Mouse (Mus musculus): ENCODE results near the gene Ntrk2. TPM values are rescaled to one million over a fixed set of nuclear protein-coding genes. Genes with fewer than 3 reads are reported as not detected.
A peak's percentile ranks its signal among the peaks of the same experiment; 100 is the strongest.

The Ntrk2 gene
- total RNA-seq (2021), result 10 to 100 TPM; 13.5 to 14.5 TPM
- long read RNA-seq, experiment 1, partial matches to known transcripts, result 0 of 4 reads
- long read RNA-seq, experiment 1, other reads (novel, unspliced or antisense), result 4 of 4 reads
- long read RNA-seq, experiment 2, partial matches to known transcripts, result 2 of 10 reads
- long read RNA-seq, experiment 2, other reads (novel, unspliced or antisense), result 7 of 10 reads

DNA sequence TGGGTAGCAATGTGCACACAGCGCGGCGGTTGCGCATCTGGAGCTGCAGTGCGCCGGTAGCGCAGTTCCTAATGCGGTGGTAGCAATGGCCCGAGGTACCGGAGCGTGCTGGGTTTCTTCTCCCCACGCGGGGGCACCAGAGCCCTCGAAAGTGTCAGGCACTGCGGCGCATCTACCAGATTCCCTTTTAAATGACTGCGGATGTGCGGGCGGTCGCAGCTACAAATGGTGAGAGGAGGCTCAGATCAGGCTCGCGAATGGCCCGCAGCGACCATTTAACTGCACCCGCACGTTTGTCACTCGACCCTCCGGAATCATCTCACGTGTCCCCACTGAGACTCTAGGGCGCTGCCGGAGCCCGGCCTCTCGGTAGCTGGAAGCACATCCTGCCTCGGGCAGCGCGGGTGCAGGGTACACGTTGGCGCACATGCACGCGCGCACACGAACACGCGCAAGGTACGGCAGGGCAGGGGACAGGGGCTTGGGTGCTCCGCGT, at the start of gene Ntrk2:
Gene Ntrk2, plus strand, starts transcription at position 173 of the 496 bp plus-strand sequence.
- peak; percentile 49 to 53 for DNase-seq (ENCODE audit: low spot score in 2 of 2)

DNA sequence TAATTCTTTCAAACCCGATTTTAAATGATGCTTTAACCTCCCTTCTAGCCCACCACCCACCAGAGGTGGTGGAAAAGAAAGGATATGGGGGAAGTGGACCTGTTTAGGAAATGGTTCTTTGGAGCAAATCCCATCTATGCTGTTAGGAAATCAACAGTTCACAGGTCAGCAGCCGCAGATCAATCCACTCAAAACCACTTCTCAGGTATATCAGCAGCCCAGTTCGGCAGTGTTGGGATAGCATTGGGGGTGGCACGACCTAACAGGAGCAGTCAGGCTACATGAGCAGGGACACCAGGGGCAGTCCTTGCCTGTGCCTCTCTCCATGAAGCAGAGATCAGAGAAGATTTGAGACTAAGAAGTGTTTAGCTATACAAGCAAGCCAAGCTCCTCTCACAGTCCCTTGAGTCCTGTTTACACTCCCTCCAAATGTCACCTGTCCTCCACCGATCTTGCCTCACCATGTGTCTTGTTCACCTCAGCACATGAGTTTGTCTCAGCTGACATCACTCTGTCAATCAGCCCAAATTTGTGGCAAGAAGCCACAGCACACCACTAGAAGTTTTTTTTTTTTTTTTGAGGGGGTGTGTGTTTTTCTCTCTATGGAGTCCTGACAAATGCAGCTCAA, 45.3 kb upstream of the Ntrk2 start:
- DNase-seq (ENCODE audit: low spot score in 2 of 2), result no peak

- DNase-seq (ENCODE audit: low spot score in 2 of 2), result no peak
Observed at GRCm38 (mm10) chr13:58768258-58768657, 38.1 kb upstream of the Ntrk2 start.

GRCm38 (mm10) chr13:58769438-58769837, 36.9 kb upstream of the Ntrk2 start:
- DNase-seq (ENCODE audit: low spot score in 2 of 2), result no peak

DNA sequence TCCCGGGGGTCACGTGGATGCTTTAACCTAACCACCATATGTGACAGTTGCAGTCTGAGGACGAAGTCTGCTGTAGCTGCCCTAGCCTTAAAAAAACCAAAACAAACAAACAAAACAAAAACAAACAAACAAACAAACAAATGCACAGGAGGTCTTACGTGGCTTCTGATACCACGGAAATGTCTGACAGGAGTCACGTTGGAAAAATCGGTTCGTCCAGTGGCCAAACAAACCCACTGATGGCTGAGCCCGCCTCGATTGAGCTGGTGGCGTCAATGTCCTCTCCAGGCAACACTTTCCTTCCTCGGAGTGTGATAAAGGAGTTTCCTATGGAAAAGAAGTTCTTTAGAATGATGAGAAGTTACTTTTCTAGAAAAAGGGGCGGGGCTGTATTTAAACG, 27.1 kb upstream of the Ntrk2 start:
- DNase-seq (ENCODE audit: low spot score in 2 of 2), result no peak

DNA sequence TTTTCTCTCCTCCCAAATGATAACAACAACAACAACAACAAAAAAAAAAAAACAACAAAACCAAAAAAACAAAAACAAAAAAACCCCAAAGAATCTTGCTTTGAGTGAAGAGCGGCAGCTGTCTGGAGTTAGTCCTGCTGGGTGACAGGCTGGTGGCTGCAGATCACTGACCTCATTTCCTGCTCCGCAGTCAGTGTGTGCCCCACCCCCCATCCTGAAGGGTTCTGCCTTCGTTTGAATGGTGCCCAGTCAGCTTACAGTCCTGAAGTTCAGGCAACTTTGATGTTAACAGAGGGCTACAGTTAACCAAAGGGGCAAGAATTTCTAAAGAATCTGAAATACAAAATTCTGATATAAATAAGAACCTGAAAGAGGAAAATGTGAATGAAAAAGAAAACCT, 19.9 kb upstream of the Ntrk2 start:
- DNase-seq (ENCODE audit: low spot score in 2 of 2), result no peak

DNA sequence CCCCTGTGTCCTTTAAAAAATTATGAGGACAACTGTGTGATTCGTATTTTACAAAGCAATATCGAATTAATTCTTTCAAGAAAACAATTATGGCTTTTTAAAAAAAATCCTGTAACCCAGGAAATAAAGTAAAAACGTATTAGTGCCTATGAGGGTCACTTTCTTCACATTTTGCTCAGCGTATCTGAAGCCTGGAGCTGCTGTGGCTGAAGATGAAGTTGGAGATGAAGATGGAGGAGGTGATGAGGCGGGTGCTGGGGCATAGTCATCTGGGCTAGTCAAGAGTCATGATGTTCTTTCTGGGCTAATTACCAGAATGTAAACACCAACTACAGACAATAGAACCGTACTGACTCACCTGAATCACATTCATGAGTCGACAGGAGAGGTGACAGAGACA, 15.6 kb upstream of the Ntrk2 start:
- DNase-seq (ENCODE audit: low spot score in 2 of 2), result no peak

DNA sequence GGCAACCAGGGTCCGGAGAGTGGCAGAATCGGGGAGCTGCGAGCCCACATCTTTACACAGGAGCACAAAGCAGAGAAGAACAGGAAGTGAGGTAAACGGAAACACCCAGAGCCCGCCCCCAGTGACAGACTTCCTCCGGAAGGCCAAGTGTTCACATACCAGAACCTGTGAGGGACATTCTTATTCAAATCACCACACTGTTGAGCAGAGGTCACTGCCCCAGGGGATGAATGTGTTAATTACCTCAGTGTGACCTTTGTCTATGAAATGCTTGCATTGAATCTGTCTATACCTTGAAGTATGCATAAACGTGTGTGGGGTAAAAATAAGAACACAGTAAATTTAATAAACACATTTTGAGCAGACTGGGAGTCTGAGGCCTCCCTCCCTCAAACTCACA, 9.0 kb upstream of the Ntrk2 start:
- DNase-seq (ENCODE audit: low spot score in 2 of 2), result no peak

DNA sequence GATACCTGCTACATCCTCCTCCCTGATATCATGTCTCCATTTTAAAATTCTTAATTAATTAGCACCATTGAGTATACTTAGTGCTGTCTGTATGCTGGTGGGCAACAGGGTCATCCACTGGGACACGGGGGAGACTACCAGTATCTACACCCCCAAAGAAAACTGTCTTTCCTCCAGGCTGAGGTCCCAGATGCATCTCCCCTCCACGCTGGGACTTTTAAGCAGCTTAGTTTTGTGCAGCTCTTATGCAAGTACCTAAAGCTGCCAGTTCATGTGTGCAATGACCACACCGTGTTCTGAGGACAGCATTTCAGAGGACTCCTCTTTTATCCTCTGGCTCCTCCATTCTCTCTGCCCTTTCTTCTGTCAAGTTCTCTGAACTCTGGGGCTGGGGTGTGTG, 5.1 kb upstream of the Ntrk2 start:
- no peak for DNase-seq (ENCODE audit: low spot score in 2 of 2)

DNA sequence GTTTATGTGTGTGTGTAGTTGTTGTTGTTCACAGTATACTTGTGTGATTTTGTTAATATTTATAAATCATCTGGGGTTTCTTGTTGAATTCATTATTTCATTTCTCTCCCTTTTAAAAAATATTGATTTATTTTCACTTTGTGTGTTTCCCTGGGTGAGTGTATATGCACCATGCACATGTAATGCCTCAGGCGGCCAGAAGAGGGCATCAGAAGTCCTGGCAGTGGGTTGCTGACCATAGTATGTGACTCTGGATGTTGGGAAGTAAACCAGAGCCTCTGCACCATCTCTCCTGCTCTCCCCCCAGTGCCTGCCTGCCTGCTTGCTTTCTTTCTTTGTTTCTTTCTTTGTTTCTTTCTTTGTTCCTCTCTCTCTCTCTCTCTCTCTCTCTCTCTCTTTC, 2.5 kb upstream of the Ntrk2 start:
- DNase-seq (ENCODE audit: low spot score in 2 of 2), result no peak

- DNase-seq (ENCODE audit: low spot score in 2 of 2), result no peak
Observed at GRCm38 (mm10) chr13:58805833-58806232, 536 bp upstream of the Ntrk2 start.

DNA sequence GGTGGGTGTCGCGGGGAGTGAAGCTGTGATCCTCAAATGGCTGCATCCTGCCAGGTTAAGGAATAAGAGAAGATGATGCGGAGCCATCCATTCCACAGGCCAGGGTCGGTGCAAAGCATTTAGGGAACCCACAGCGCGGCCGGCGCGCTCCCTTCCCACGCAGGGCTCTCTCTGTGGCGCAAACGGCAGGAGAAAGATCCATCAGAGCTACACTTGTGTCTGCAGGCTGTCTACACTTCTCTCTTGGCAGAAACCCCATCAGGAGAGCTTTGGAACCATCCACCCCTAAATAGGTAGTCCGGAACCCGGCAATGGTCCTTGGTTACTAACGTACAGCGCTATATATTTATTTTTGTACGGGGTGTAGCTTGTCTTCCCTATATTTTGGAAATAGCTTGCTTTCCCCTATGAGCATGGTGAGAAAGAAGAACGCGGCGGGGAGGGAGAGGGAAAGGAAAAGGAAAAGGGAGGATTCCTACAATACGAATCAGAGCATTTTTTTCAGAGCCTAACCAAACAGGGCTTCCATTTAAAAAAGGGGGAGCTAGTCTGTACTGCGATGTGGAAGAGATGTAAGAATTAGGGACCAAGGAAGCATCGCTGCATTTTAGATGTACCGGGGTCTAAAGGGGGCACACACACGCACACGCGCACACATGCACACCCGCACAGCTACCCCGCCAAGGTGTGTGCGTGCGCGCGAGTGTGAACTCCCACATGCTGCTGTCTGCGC, 693 bp downstream of the Ntrk2 start:
- no peak for DNase-seq (ENCODE audit: low spot score in 2 of 2)

- DNase-seq (ENCODE audit: low spot score in 2 of 2), result peak in 1 of 2 experiments; percentile 9
Observed at GRCm38 (mm10) chr13:58807629-58808363, 1.4 kb downstream of the Ntrk2 start.

DNA sequence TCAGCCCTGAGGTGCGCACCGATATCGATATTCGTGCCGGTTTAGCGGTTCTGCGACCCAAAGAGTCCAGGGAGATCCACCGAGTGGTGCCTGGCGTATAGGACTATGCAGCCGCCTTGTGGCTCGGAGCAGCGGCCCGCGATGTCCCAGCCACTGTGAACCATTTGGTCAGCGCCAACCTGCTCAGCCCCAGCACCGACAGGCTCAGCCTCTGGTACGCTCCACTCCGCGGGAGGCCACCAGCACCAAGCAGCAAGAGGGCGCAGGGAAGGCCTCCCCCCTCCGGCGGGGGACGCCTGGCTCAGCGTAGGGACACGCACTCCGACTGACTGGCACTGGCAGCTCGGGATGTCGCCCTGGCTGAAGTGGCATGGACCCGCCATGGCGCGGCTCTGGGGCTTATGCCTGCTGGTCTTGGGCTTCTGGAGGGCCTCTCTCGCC, 2.0 kb downstream of the Ntrk2 start:
- DNase-seq (ENCODE audit: low spot score in 2 of 2), result no peak

DNA sequence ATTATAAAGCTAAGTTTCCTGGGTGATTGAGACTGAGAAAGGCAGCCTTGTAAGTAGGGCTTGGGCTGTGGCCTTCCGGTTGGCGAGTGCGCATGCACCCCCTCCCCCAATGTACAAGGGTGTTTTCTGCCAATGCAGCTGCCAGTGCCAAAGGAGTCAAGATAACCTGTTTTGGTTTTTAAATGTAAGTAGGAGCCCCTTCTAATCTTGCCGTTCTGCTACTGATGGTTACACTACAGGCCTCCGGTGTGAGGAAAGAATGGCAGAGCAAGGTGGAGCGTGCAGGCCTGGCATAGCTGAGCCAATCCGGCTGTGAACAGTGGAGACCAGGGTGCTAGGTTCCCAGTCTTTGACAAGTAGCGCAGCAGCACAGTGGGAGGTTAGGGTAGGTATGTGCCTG, 3.6 kb downstream of the Ntrk2 start:
- no peak for DNase-seq (ENCODE audit: low spot score in 2 of 2)

GRCm38 (mm10) chr13:58824752-58825151, 18.4 kb downstream of the Ntrk2 start:
- DNase-seq (ENCODE audit: low spot score in 2 of 2), result no peak

- DNase-seq (ENCODE audit: low spot score in 2 of 2), result no peak
Observed at GRCm38 (mm10) chr13:58826356-58827197, 20.2 kb downstream of the Ntrk2 start.

DNA sequence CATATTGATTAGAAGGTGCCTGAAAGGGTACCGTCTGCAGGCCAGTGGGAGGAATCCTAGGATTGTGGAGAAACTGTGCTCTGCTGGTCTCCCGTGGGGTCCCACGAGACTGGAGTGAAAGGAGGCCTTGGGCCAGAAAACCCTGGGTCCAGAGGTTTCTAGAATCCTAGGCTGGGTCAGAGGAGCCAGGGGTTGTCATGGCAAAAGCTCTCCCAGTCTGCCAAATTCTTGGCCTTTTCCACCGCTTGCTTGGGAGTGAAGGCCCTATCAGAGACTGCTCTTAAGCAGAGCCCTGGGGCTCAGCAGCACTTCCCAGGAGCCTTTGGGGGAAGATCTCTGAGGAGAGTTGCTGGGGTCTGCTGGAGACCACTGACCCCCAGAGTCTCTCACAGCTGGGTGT, 25.6 kb downstream of the Ntrk2 start:
- DNase-seq (ENCODE audit: low spot score in 2 of 2), result no peak

DNA sequence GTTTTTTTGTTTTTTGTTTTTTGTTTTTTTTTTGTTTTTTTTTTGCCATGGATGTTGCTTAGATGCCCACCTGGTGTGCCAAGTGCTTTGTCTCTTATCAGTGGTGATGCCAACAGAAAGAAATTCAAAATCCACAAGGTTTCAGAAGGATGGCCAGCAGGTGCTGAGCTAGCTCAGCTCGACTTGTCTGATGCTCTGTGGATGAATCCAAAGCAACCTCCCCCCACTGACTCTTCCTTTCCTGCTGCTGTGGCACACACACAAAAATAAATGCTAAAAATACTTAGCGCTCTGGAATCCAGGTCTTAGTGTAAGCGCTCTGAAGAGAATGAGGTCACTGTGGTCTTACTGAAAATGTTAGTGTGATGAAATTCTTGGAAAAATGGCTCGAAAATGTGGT, 28.4 kb downstream of the Ntrk2 start:
- no peak for DNase-seq (ENCODE audit: low spot score in 2 of 2)

- no peak for DNase-seq (ENCODE audit: low spot score in 2 of 2)
Observed at GRCm38 (mm10) chr13:58836891-58837290, 30.5 kb downstream of the Ntrk2 start.

DNA sequence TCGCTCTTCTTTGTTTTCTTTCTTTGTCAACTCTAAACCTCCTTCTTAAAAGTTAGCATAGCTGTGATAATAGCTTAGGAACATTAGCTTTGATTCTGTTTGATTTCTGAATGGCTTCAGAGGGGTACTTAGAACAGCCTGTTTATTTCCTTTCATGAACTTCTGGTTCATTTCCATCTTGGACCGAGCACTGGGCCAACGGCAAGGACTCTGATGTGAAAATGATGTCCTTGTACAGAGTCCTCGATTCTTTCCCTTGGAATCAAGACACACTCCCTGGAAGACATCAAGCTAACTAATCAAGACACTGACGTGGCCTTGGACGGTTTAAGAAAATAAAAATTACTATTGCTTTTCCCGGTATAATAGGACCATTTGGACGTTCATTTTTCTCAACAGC, 31.7 kb downstream of the Ntrk2 start:
- DNase-seq (ENCODE audit: low spot score in 2 of 2), result no peak

All from adrenal gland, postnatal 4 days (tissue).